Comparison of ENCODE assay signal across 8 mouse cellular contexts in genomic region chr4:107178182-107178829, GRCm38 (mm10). TPM values are rescaled to one million over a fixed set of nuclear protein-coding genes. Genes with fewer than 3 reads are reported as not detected.
DNase-seq lines count a peak whose midpoint lies in the region; ATAC-seq and TF ChIP-seq lines count a peak whose summit lies in the region.

Tmem59 (plus strand) TSS chr4:107178399.

- H3K4me1 ChIP-seq in hindbrain, embryonic 10.5 days (replicated peaks), result peaks cover 39% of the 10 kb centered on the region
- peaks cover 6% of the 10 kb centered on the region; the same call in 1 of the 2 replicates for H3K4me1 ChIP-seq in lung, postnatal 0 days (ENCODE audit: insufficient read depth, low read depth, low read length)

- peaks cover 29% of the 10 kb centered on the region for H3K36me3 ChIP-seq in hindbrain, embryonic 10.5 days
- 0 out of 2 replicates have a peak, but pooled peaks cover 6% of the 10 kb centered on the region for H3K36me3 ChIP-seq in lung, postnatal 0 days (ENCODE audit: insufficient read depth, low read length)

- DNase-seq in MN1 (ENCODE audit: low spot score), result peak; percentile 89
- DNase-seq in cerebellum, adult 9-10 months, result peak; percentile 96
- DNase-seq in hindbrain, embryonic 10.5 days (ENCODE audit: low spot score), result peak; percentile 96
- DNase-seq in layer of hippocampus, adult 9-11 months, result peak; percentile 97
- DNase-seq in lung, postnatal 0 days (ENCODE audit: low spot score), result peak; percentile 98
- peak; percentile 96 for DNase-seq in ovary, postnatal 14 days (ENCODE audit: low spot score)
- peak; percentile 96 for DNase-seq in thymus, postnatal 14 days

- peak; percentile 93 for ATAC-seq in frontal cortex, adult (ENCODE audit: low TSS enrichment)
- ATAC-seq in lung, postnatal 0 days, result peak; percentile 96

- TF ChIP-seq EP300 in lung, postnatal 0 days (IDR thresholded peaks at IDR 0.05), result no peak

- H3K27ac ChIP-seq in hindbrain, embryonic 10.5 days, result peak within 1 kb of the TSS; percentile 98
- H3K27ac ChIP-seq in lung, postnatal 0 days (ENCODE audit: low read length), result peak within 1 kb of the TSS; percentile 99

- TF ChIP-seq CTCF in lung, postnatal 0 days (IDR thresholded peaks at IDR 0.05), result peak; percentile 21

- under 1% methylated on average over 49 of the region's 49 CpGs for WGBS in hindbrain, embryonic 10.5 days
- 1% methylated on average over 47 of the region's 49 CpGs for WGBS in lung, postnatal 0 days

- no peaks in the 10 kb centered on the region for H3K27me3 ChIP-seq in hindbrain, embryonic 10.5 days (ENCODE audit: insufficient read depth, poor library complexity, severe bottlenecking)
- no peaks in the 10 kb centered on the region for H3K27me3 ChIP-seq in lung, postnatal 0 days (replicated peaks; ENCODE audit: insufficient read depth, low read length)

- peak within 1 kb of the TSS; percentile 76 for H3K4me2 ChIP-seq in lung, postnatal 0 days (replicated peaks; ENCODE audit: low read depth, low read length)

- H3K4me3 ChIP-seq in hindbrain, embryonic 10.5 days, result peak within 1 kb of the TSS; percentile 99
- peak within 1 kb of the TSS; percentile 99 for H3K4me3 ChIP-seq in lung, postnatal 0 days (ENCODE audit: low read depth, low read length)

- H3K9ac ChIP-seq in lung, postnatal 0 days (replicated peaks; ENCODE audit: low read depth), result peak within 1 kb of the TSS; percentile 93

- H3K9me3 ChIP-seq in hindbrain, embryonic 10.5 days, result no peaks in the 10 kb centered on the region
- no peaks in the 10 kb centered on the region for H3K9me3 ChIP-seq in lung, postnatal 0 days (ENCODE audit: low read length)

RNA-seq across cellular contexts. Expression of gene Tmem59, which starts in this region (rescaled TPM):
- polyA plus RNA-seq in hindbrain, embryonic 10.5 days (2016; fragmentation: Nextera tagmentation; extraction: Ambion mirVana), result 289 and 340 TPM in 2 replicates
- 790 and 798 TPM in 2 replicates for polyA plus RNA-seq in lung, postnatal 0 days (2015; fragmentation: Nextera tagmentation; extraction: Ambion mirVana)

Comparison
In these comparisons a context has a peak if more than half of its experiments do, and no peak if none do; other contexts are left out.
1. Peak in every context shown above with its lines: DNase-seq, ATAC-seq, H3K4me3 ChIP-seq and H3K27ac ChIP-seq.